Mouse (Mus musculus) spleen, adult 2 months (tissue): Measurements from ENCODE around the gene Wnt3. TPM values are rescaled to one million over a fixed set of nuclear protein-coding genes. Genes with fewer than 3 reads are reported as not detected.

Experiments
- DNase-seq, 2 experiments: peaks; one replicate each; pipeline versions ENCODE4 v3.0.0 to v3.0.0-alpha.2; 2012 to 2021; ENCODE audit warnings: low spot score in 2 of 2, low read depth in 1 of 2
- H3K27ac ChIP-seq: fragments of 200-500 bp; 2 replicates; pipeline ENCODE4 v1.5.1; 2012; ENCODE audit warnings: low read length, inconsistent platforms; ENCODE audit not compliant: insufficient read depth
- H3K27me3 ChIP-seq: fragments of 200-500 bp; 2 replicates; pipeline ENCODE4 v1.6.1; 2012; ENCODE audit warnings: mild to moderate bottlenecking, moderate library complexity, low read length, inconsistent platforms; ENCODE audit not compliant: control insufficient read depth, insufficient read depth
- H3K36me3 ChIP-seq: fragments of 200-500 bp; 2 replicates; pipeline ENCODE4 v1.6.1; 2012; ENCODE audit warnings: mild to moderate bottlenecking, low read length, inconsistent platforms; ENCODE audit not compliant: control insufficient read depth, insufficient read depth
- H3K4me1 ChIP-seq: fragments of 200-500 bp; 2 replicates; pipeline ENCODE4 v1.6.1; 2011; ENCODE audit warnings: inconsistent platforms; ENCODE audit not compliant: control insufficient read depth, insufficient read depth, insufficient read length
- H3K4me3 ChIP-seq: fragments of 200-500 bp; 2 replicates; pipeline ENCODE4 v1.5.1; 2011; ENCODE audit warnings: mild to moderate bottlenecking, inconsistent platforms; ENCODE audit not compliant: insufficient read depth, insufficient read length; ENCODE audit errors: extremely low read depth
- CTCF ChIP-seq: fragments of 200-500 bp; IDR thresholded peaks from 2 replicates; pipeline ENCODE4 v1.5.1; 2011; ENCODE audit warnings: mild to moderate bottlenecking, inconsistent platforms; ENCODE audit not compliant: insufficient read depth, insufficient read length, insufficient replicate concordance; ENCODE audit errors: extremely low read depth
- POLR2A ChIP-seq: fragments of 200-500 bp; IDR thresholded peaks from 2 replicates; pipeline ENCODE4 v1.6.1; 2011; ENCODE audit warnings: low read depth, low read length, inconsistent platforms
- WGBS: fragments of 180-500 bp; shearing (Covaris S2); methylation state at CpG from one replicate; pipeline ENCODE4 v1.1.7; 2018; 5-methylcytosine and 5-hydroxymethylcytosine counted together
- polyA plus RNA-seq: library from polyadenylated mRNA; depleted of rRNA; stranded (reverse); fragments of >200 nt; gene quantifications from 2 replicates; pipeline ENCODE4 v1.2.3, GENCODE M21; 2012

The Wnt3 gene
- polyA plus RNA-seq, 1 experiment: 0.08 TPM

GRCm38 (mm10) chr11:103807966-103808365, 34.0 kb downstream of the Wnt3 start:
- DNase-seq: no peak
- Histone ChIP-seq H3K4me1 (no peaks in the 10 kb centered on the region; the same call in 1 of the 2 replicates), H3K36me3 (no peaks in the 10 kb centered on the region), H3K4me3 (no peak overlapping the region), H3K27ac (no peak overlapping the region), H3K27me3 (peaks cover 6% of the 10 kb centered on the region)
- TF ChIP-seq CTCF: no peak
- no peak for TF ChIP-seq POLR2A
- 49% methylated on average over 12 of the region's 12 CpGs for WGBS

DNA sequence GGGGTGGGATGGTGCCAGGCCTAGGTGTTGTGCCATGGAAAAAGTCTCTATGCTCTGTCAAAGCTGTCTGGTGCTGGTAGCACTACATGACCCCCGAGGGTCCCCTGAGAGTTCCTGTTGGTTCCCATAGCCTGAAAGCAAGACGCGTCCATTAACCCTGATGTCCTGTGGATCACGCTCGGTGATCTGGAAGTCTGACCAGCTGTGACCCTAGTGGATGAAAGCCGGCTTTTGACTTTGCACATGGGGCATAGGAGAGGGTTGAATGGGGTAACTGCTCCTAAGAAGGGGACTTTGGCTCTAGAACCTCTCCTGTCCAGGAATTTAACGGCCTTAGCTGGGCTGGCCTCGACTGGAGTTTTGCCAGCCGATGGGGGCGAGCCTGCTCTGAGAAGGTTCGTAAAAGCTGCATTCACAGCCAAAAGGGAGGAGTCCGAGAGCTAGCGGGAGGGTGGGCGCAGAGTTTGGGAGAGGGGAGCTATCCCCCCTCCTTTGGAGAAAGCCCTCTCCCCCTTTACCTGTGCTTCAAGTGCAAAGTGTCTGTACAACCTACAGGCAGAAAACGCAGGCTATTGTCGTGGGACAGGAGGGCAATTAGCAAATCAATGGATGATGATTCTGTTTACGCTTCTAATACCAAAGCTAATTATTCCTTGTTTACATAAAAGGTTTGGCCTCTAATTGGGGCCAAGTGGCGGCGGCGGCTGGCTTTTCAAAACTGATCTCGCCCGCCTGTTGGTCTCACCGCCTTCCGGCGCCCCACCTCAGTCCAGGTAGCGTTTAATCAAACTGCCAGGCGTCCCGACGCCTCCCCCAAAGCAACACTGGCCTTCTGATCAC, 35.0 kb downstream of the Wnt3 start:
- WGBS: 17% methylated on average over 29 of the region's 29 CpGs
- Histone ChIP-seq H3K27ac (no peak overlapping the region), H3K4me3 (no peak overlapping the region), H3K27me3 (peaks cover 6% of the 10 kb centered on the region), H3K36me3 (no peaks in the 10 kb centered on the region), H3K4me1 (no peaks in the 10 kb centered on the region; the same call in 1 of the 2 replicates)
- no peak for TF ChIP-seq CTCF
- no peak for TF ChIP-seq POLR2A
- no peak for DNase-seq

DNA sequence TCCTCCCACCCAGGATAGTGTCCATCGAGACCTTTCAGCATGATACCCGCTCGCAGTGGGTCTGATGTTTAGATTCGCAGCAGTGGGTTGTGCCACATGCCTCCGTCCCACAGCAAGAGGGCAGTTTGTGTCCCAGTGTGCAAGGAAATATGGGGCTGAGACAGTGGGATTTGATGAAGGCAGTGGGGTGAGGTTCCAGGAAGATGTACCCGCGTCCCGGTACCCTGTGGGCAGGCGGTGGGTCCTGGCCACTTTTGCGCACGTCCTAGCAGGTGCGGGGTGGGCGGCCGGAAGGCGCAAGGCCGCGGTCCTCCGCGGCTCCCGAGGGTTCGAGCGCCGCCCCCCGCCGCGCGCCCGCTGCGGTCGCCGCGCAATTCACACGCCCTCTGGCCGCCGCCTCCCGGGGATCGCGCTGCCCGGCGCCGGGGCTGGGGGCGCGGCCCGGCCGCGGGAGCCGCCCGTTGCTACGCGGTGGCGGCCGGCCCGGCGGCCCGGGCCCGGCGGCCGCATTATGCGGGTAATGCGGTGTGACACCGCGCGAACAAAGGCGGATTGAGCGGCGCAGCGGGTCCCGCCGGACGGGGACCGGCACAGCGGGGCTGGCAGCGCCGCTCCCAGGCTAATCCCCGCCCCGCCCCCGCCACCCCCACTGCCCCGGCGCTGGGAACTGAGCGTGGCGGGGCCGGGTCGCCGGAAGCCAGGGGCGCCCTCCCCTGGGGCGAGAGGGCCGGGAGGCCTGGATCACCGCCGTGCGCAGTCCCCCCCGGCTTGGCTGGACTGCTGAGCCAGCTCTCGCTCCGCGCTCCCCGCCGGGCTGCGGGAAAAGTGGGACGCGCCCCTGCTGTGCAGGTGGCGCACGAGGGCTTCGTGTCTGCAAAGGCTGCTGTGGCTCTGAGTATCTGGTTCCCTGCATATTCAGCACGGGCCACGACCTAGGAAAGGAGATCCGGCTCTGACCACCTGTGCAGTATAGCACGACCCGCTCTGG, 36.0 kb downstream of the Wnt3 start:
- H3K36me3 ChIP-seq: no peaks in the 10 kb centered on the region
- no peak for DNase-seq
- H3K4me1 ChIP-seq: no peaks in the 10 kb centered on the region; the same call in 1 of the 2 replicates
- no peak overlapping the region for H3K27ac ChIP-seq
- H3K27me3 ChIP-seq: peaks cover 6% of the 10 kb centered on the region
- TF ChIP-seq POLR2A (no peak), CTCF (no peak)
- no peak overlapping the region for H3K4me3 ChIP-seq
- 2% methylated on average over 77 of the region's 107 CpGs for WGBS

DNA sequence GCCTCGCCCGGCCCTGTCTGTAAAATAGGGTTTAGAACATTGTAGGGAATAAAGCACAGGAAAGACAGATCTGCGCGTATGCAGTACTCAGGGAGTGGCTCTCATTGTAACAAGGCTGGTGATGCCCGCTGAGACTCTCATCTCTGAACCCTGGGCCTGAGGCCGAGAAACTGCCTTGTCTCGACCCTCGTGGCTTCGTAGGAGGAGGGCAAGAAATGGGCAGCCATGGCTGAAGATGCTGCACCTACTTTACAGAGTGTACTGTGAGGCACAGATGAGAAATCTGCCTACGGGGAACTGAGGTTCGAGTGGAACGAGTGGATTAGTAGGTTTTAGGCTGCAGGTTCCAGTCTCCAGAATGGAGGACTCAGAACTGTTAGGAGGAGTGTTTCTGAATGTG, 36.7 kb downstream of the Wnt3 start:
- TF ChIP-seq POLR2A (no peak), CTCF (no peak)
- DNase-seq: no peak
- WGBS: 28% methylated on average over 12 of the region's 12 CpGs
- H3K4me3 ChIP-seq: no peak overlapping the region
- no peak overlapping the region for H3K27ac ChIP-seq
- H3K4me1 ChIP-seq: no peaks in the 10 kb centered on the region; the same call in 1 of the 2 replicates
- no peaks in the 10 kb centered on the region for H3K36me3 ChIP-seq
- H3K27me3 ChIP-seq: peaks cover 6% of the 10 kb centered on the region

GRCm38 (mm10) chr11:103811246-103811645, 37.3 kb downstream of the Wnt3 start:
- no peaks in the 10 kb centered on the region; the same call in 1 of the 2 replicates for H3K4me1 ChIP-seq
- H3K27ac ChIP-seq: no peak overlapping the region
- no peak overlapping the region for H3K4me3 ChIP-seq
- H3K36me3 ChIP-seq: no peaks in the 10 kb centered on the region
- WGBS: 79% methylated on average over 25 of the region's 25 CpGs
- TF ChIP-seq POLR2A: no peak
- peaks cover 6% of the 10 kb centered on the region for H3K27me3 ChIP-seq
- DNase-seq: no peak

DNA sequence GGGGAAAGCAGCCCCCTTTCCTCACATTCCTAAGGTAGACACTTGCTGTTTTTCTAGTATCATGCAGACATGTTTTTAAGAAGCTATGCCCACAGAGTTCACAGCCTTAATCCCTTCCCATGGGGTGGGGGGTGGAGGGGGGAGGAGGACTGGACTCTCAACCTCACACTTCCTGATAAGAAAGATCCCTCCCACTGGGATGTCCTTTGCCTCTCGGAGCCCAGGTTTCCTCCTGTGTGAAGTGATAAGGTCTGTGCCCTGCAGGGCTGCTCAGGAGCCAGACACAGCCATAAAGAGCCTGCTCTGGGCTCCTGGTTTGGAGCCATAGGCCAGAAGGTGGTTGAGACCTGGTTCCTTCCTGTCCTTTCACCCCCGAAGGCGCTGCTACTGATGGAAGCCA, 40.9 kb downstream of the Wnt3 start:
- no peak for TF ChIP-seq CTCF
- no peak for TF ChIP-seq POLR2A
- Histone ChIP-seq H3K27me3 (peaks cover 2% of the 10 kb centered on the region; the same call in 1 of the 2 replicates), H3K4me1 (no peaks in the 10 kb centered on the region; the same call in 1 of the 2 replicates), H3K27ac (no peak overlapping the region), H3K4me3 (no peak overlapping the region), H3K36me3 (0 out of 2 replicates have a peak, but pooled peaks cover 4% of the 10 kb centered on the region)
- WGBS: 14% methylated on average over 3 of the region's 3 CpGs
- DNase-seq: no peak
